Mouse (Mus musculus) erythroblast, embryonic 14.5 days (primary cell): ENCODE results near the gene Cecr2. TPM values are rescaled to one million over a fixed set of nuclear protein-coding genes. Genes with fewer than 3 reads are reported as not detected.

ENCODE experiments used
- H3K27me3 ChIP-seq: 2 replicates; pipeline ENCODE4 v1.6.1; 2012; ENCODE audit warnings: inconsistent platforms; ENCODE audit not compliant: control insufficient read depth
- H3K36me3 ChIP-seq: 2 replicates; pipeline ENCODE4 v1.6.1; 2012; ENCODE audit warnings: mild to moderate bottlenecking, inconsistent platforms; ENCODE audit not compliant: control insufficient read depth
- H3K4me1 ChIP-seq: 2 replicates; pipeline ENCODE4 v1.6.1; 2012; ENCODE audit warnings: inconsistent platforms; ENCODE audit not compliant: control insufficient read depth
- H3K4me3 ChIP-seq: replicated peaks from 2 replicates; pipeline ENCODE3; 2012; ENCODE audit warnings: moderate library complexity, mild to moderate bottlenecking, inconsistent platforms
- H3K9me3 ChIP-seq: 2 replicates; pipeline ENCODE4 v1.6.1; 2012; ENCODE audit warnings: low read length, inconsistent platforms, mixed read lengths; ENCODE audit not compliant: control insufficient read depth
- GATA1 ChIP-seq: IDR thresholded peaks from 2 replicates; pipeline ENCODE4 v1.6.1; 2012; ENCODE audit warnings: low read length, inconsistent platforms, mixed read lengths
- TAL1 ChIP-seq: IDR thresholded peaks from 3 replicates; pipeline ENCODE4 v1.6.1; 2012; ENCODE audit warnings: low read length, inconsistent platforms, mixed read lengths
- polyA plus RNA-seq: library from polyadenylated mRNA; stranded (reverse); fragments of >175 nt; gene quantifications from 2 replicates; pipeline ENCODE4 v1.2.3, GENCODE M21; 2012

The Cecr2 gene
- polyA plus RNA-seq, 1 experiment = 1.9 TPM

DNA sequence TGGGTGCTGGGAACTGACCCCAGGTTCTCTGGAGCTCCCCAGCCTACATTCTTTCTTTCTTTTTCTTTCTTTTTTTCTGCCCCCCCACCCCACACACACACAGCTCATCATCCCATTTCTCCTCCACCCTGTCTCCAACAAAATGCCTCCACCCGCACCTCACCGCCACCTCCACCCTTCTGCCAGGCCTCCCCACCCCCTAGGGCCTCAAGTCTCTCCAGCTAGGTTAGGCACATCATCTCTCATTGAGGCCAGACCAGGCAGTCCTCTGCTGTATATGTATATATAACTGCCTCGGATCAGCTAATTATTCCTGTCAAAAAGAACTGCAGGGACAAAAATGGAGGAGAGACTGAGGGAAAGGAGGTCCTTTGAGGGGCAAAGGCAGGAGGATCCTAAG, 69.8 kb downstream of the Cecr2 start:
- Histone ChIP-seq H3K27me3 (no peaks in the 10 kb centered on the region), H3K9me3 (no peaks in the 10 kb centered on the region), H3K4me3 (no peak overlapping the region), H3K4me1 (peaks cover 7% of the 10 kb centered on the region), H3K36me3 (peaks cover 91% of the 10 kb centered on the region)
- no peak for TF ChIP-seq GATA1
- no peak for TF ChIP-seq TAL1

GRCm38 (mm10) chr6:120736566-120736965, 70.4 kb downstream of the Cecr2 start:
- Histone ChIP-seq H3K27me3 (no peaks in the 10 kb centered on the region), H3K36me3 (peaks cover 90% of the 10 kb centered on the region), H3K4me3 (no peak overlapping the region), H3K4me1 (peaks cover 7% of the 10 kb centered on the region), H3K9me3 (no peaks in the 10 kb centered on the region)
- TF ChIP-seq GATA1 (no peak), TAL1 (no peak)

DNA sequence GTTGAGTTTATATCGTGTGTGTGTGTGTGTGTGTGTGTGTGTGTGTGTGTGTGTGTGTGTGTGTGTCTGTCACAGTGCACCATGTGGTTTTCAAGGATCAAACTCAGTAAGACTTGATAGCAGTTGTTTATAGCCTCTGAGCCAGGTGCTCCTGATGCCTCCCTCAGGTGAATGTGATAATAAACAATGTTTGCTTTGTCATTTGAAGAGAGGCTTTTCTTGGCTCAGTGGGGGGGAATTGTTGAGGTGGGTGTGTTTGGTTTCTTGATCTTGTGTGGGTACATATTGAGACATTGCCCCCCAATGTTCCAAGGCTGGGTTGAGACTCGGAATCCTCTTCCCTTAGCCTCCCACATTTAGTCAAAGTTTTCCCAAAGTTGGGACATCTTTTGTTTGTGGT, 77.0 kb downstream of the Cecr2 start:
- no peaks in the 10 kb centered on the region for H3K27me3 ChIP-seq
- no peak overlapping the region for H3K4me3 ChIP-seq
- H3K9me3 ChIP-seq = no peaks in the 10 kb centered on the region
- TF ChIP-seq GATA1 = no peak
- no peak for TF ChIP-seq TAL1
- H3K36me3 ChIP-seq = peaks cover 94% of the 10 kb centered on the region
- no peaks in the 10 kb centered on the region; the same call in 1 of the 2 replicates for H3K4me1 ChIP-seq

DNA sequence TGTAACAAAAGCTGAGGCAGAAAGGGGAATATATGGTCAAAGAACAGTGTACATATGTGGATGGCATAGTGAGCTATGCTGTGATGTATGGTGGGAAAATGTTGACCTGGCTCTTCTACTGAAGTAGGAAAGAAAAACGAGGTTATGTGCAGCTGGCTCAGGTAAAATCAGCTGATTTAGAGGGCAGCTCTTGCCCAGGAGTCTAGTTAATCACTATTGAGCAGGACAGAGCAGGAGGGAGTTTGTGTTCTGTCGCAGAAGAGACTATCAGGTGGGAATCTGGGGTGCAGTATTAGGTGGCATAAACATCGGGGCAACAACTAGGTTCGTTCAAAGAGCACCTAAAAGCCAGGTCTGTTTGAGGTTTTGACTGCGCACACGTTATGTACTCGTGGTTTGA, 78.1 kb downstream of the Cecr2 start:
- H3K27me3 ChIP-seq = no peaks in the 10 kb centered on the region
- H3K4me3 ChIP-seq = no peak overlapping the region
- TF ChIP-seq GATA1 = no peak
- TF ChIP-seq TAL1 = no peak
- no peaks in the 10 kb centered on the region for H3K4me1 ChIP-seq
- H3K36me3 ChIP-seq = peaks cover 93% of the 10 kb centered on the region
- H3K9me3 ChIP-seq = no peaks in the 10 kb centered on the region

GRCm38 (mm10) chr6:120746416-120746815, 80.2 kb downstream of the Cecr2 start:
- Histone ChIP-seq H3K9me3 (no peaks in the 10 kb centered on the region), H3K4me1 (no peaks in the 10 kb centered on the region), H3K27me3 (no peaks in the 10 kb centered on the region), H3K4me3 (no peak overlapping the region), H3K36me3 (peaks cover 93% of the 10 kb centered on the region)
- TF ChIP-seq GATA1 (no peak), TAL1 (no peak)

- peaks cover 99% of the 10 kb centered on the region for H3K36me3 ChIP-seq
- H3K4me1 ChIP-seq = no peaks in the 10 kb centered on the region
- H3K27me3 ChIP-seq = no peaks in the 10 kb centered on the region
- no peak overlapping the region for H3K4me3 ChIP-seq
- TF ChIP-seq GATA1 (no peak), TAL1 (no peak)
- no peaks in the 10 kb centered on the region for H3K9me3 ChIP-seq
Measured at GRCm38 (mm10) chr6:120761151-120761550, 95.0 kb downstream of the Cecr2 start.

GRCm38 (mm10) chr6:120769972-120770371, 103.8 kb downstream of the Cecr2 start:
- no peaks in the 10 kb centered on the region for H3K9me3 ChIP-seq
- peaks cover 88% of the 10 kb centered on the region for H3K36me3 ChIP-seq
- TF ChIP-seq GATA1 = no peak
- no peak for TF ChIP-seq TAL1
- H3K4me1 ChIP-seq = no peaks in the 10 kb centered on the region
- no peaks in the 10 kb centered on the region for H3K27me3 ChIP-seq
- H3K4me3 ChIP-seq = no peak overlapping the region

DNA sequence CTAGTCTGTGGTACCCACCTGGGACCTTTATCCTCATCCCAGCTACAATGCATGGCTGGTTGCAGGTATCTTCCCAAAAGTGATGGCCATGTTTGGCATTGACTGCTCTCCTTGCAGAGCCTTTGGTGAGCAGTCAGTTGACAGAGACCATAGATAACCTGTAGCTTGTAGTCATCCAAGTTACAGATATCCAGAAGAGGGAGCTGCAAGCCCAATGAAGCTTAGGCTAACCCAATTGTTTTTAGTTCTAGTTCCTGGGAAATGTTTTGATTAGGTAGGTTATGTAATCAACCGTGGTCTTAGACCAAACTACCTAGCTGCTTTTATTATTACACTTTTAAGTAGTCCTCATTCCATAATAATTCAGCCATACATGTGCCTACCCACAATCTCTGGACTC, 105.2 kb downstream of the Cecr2 start:
- TF ChIP-seq GATA1 = no peak
- TF ChIP-seq TAL1 = no peak
- peaks cover 86% of the 10 kb centered on the region for H3K36me3 ChIP-seq
- H3K4me3 ChIP-seq = no peak overlapping the region
- no peaks in the 10 kb centered on the region for H3K27me3 ChIP-seq
- no peaks in the 10 kb centered on the region for H3K4me1 ChIP-seq
- no peaks in the 10 kb centered on the region for H3K9me3 ChIP-seq

DNA sequence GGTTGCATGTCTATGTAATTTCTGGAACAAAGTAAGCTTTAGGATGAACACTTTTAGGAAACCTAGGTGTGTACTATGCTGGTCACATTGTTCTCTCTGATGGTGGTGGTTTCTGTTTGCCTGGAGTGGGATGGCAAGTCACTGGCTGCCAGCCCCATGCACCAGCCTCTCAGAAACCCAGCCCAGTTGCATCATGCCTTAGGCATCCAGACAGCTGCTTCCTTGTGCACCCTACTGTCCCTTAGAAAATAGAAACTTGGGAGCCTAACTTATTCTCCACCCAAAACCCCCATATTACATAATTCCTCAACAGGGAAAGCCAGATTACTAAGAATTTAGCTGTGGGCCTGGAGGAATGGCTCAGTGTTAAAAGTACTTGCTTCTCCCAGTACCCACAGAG, 105.9 kb downstream of the Cecr2 start:
- no peak overlapping the region for H3K4me3 ChIP-seq
- H3K36me3 ChIP-seq = peaks cover 84% of the 10 kb centered on the region
- no peaks in the 10 kb centered on the region for H3K4me1 ChIP-seq
- TF ChIP-seq GATA1 = no peak
- TF ChIP-seq TAL1 = no peak
- H3K9me3 ChIP-seq = no peaks in the 10 kb centered on the region
- H3K27me3 ChIP-seq = no peaks in the 10 kb centered on the region

DNA sequence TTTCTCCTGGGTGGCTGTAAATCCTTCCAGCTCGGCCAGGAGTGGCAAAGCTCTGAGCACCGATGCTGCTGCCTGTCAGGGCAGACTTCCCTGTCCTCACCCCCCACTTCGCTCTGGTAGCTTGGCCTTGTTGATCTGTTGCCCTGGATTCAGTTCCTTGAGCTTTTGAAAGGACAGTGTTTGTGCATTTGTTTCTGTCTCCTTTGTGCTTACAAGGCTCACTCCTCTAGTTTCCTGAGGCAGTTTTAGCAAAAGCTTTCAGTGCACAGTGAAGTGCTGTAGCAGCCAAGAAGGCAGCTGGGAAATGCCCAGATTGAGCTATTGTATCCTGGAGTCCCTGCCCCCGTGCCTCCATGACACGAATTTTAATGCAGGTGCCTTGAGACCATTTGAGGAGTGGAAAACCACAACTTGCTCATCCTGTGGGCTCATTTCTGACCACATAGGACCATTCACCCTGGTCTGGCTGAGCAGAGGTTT, 107.0 kb downstream of the Cecr2 start, which contains the start of gene Slc25a18:
Slc25a18 (plus strand) TSS at position 430 of the 480 bp plus-strand sequence.
- TF ChIP-seq GATA1 (no peak), TAL1 (no peak)
- peaks cover 81% of the 10 kb centered on the region for H3K36me3 ChIP-seq
- no peak within 1 kb of the TSS for H3K4me3 ChIP-seq
- H3K9me3 ChIP-seq = no peaks in the 10 kb centered on the region
- H3K4me1 ChIP-seq = no peaks in the 10 kb centered on the region
- H3K27me3 ChIP-seq = no peaks in the 10 kb centered on the region
